Mouse (Mus musculus): Measurements from ENCODE around the gene Trmu. TPM values are rescaled to one million over a fixed set of nuclear protein-coding genes. Genes with fewer than 3 reads are reported as not detected.

Gene Trmu
- total RNA-seq, 2 experiments from 2014 or later, result 25.0 to 37.2 TPM

- DNase-seq (ENCODE audit: extremely low spot score in 1 of 2, low spot score in 1 of 2), result no peak
Measured at GRCm38 (mm10) chr15:85893871-85894270, 14.8 kb downstream of the Trmu start.

- DNase-seq (ENCODE audit: extremely low spot score in 1 of 2, low spot score in 1 of 2), result peak; percentile 77 to 98
Measured at GRCm38 (mm10) chr15:85896284-85896683, 17.2 kb downstream of the Trmu start.

DNA sequence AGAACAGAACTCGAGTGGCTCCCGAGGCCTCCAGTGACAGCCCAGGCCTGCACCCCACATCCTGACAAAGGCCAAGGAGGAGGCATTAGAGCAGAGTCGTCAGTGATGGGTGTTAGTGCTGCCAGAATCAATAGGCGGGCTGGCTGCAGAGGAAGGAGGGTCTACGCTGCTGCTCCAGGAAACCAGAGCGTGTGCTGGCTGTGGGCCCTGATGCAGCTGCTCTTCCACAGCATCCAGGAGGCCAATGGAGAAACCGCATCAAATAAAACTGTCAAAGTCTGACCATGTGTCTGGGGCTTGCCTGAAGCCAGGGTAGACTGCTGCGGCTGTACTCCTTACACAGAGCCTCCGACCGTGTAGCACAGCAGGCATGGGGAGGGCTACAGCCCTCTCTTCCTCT, 18.0 kb downstream of the Trmu start:
- no peak for DNase-seq (ENCODE audit: extremely low spot score in 1 of 2, low spot score in 1 of 2)

- no peak for DNase-seq (ENCODE audit: extremely low spot score in 1 of 2, low spot score in 1 of 2)
Measured at GRCm38 (mm10) chr15:85899396-85899795, 20.3 kb downstream of the Trmu start.

DNA sequence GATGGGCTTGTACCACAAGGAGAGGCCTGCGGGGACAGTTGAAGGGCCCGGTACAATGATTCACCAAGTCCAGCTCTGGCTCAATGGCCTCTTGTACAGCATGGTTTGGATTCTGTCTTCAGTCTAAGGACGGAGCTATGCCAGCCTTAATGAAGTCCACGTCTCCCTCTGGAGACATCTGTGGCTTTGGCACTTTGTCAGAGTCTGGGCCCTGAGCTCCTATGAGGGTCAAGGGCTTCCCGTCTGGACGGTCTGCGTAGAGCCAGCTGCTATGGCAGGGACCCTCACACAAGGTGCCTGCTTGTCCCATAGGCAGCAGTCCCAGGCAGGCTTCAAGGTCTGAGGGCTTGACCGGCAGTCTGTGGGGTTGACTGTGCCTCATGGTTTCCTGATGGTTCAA, 21.2 kb downstream of the Trmu start:
- no peak for DNase-seq (ENCODE audit: extremely low spot score in 1 of 2, low spot score in 1 of 2)

GRCm38 (mm10) chr15:85900801-85901200, 21.7 kb downstream of the Trmu start:
- no peak for DNase-seq (ENCODE audit: extremely low spot score in 1 of 2, low spot score in 1 of 2)

DNA sequence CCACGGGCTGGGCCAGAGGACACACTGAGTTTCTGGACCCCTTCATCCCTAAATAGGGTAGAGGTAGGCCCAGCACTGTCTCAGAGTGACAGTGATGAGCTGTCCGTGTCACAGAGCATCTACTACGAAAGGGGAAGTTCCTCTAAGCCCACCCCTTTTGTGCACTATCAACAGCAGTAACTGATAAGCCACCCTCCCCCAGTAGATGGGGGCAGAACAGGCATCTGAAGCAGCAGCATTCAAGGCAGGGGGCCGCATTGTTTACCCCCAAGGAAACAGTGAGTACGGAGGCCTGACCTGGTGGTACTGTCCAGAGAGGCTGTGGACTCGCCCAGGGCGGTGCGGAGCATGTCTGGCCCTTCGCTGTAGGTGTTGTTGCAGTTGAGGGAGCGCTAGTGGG, 23.4 kb downstream of the Trmu start:
- no peak for DNase-seq (ENCODE audit: extremely low spot score in 1 of 2, low spot score in 1 of 2)

DNA sequence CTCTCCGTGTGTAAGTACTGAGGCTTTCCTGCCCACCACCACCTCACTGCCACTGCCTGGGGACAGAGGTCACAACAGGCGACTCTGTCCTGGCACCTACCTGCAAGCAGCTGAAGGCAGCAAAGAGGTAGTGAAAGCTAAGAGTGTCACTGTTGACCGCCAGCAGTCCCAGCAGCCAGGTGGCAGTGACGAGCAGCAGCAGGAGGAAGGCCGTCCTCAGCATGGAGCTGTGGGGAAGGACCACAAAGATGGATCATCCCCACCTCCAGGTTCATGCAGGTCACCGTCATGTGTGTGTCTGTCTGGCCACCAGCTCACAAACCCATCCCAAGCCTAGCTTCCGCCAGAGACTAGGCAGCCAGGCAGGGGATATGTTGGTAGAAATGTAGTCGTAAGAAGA, 24.7 kb downstream of the Trmu start:
- DNase-seq (ENCODE audit: extremely low spot score in 1 of 2, low spot score in 1 of 2), result no peak

DNA sequence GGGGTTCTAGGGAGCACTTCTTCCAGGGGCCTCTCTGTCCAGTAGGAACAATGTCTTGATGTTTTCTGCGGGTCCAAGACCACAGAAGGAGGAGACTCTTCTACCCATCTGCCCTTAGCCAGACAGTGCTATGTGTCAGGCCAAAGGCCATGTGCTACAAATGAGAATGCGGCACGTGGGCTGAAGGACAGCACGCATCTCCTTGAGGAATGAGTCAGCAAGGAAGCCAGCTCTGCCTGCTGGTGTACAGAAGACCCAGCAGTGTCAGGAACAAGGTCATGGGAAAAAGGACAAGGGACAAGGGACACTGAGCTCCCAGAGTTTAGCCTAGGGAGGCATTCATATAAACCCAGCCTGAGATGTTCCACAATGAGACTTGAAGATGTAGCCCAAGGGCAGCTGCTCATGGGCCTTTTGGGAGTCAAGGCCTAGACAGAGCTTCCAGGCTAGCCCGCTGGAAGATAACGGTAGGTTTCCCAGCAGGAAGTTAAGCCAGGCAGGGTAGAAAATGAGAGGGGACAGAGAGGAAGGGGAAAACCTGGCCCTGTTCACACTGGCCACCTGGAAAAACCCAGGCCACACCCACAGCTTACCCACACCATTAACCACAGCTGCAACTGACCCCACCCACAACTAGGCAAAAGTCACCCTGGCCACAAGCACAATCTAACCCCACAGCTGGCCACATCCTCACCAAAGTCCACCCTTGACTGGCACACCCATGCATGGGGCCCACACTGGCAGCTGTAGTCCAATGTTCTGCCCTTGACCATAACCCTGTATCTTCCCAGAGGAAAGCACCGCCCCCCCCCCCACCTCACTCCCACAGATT, 29.8 kb downstream of the Trmu start:
- no peak for DNase-seq (ENCODE audit: extremely low spot score in 1 of 2, low spot score in 1 of 2)

DNA sequence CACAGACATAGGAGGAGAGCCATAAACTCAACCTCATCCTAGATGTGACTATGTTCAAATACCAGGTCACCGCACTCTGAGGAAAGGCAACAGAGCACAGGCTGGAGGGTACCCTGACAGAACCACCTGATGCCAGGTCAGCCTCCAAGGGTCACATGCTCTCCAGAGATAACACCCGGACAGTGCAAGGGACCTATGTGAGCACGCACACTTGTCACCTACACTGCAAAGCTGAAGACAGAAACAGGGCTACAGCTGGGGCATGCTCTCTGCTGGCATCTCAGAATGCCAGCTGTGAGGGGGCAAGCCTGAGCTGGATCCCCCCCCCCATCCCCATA, 30.3 kb downstream of the Trmu start:
- DNase-seq (ENCODE audit: extremely low spot score in 1 of 2, low spot score in 1 of 2), result no peak

DNA sequence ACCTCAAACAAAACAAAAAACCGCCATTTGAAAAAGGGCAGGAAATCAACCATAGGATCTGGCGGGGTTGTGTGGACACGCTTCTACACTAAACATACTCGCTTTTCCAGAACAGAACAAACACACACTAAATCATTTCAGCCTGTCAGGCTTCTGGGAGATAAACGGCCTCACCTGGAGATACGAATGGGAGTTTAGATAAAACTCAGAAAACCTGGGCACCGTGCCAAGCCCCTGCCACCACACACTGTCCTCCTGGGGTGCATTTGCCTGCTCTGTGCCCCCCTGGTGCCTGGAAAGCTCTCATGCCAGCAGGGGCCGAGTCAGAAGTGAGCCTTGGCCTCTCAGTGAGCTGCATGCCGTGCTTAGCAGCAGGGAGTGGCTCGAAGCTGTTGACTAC, 30.8 kb downstream of the Trmu start:
- DNase-seq (ENCODE audit: extremely low spot score in 1 of 2, low spot score in 1 of 2), result no peak

DNA sequence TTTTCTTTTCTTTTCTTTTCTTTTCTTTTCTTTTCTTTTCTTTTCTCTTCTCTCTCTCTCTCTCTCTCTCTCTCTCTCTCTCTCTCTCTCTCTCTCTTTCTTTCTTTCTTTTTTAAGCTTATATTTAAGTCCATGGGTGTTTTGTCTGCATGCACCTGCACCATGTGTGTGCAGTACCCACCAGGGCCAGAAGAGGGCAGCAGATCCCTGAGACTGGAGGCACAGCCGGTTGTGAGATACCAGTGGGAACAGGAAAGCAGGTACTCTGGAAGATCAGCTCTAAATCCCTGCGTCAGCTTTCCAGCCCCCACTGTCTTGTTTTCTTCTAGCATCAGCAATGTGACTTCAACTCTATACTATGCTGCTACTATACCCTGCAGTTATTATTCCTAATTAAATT, 34.5 kb downstream of the Trmu start:
- DNase-seq (ENCODE audit: extremely low spot score in 1 of 2, low spot score in 1 of 2), result peak in 1 of 2 experiments; percentile 75

DNA sequence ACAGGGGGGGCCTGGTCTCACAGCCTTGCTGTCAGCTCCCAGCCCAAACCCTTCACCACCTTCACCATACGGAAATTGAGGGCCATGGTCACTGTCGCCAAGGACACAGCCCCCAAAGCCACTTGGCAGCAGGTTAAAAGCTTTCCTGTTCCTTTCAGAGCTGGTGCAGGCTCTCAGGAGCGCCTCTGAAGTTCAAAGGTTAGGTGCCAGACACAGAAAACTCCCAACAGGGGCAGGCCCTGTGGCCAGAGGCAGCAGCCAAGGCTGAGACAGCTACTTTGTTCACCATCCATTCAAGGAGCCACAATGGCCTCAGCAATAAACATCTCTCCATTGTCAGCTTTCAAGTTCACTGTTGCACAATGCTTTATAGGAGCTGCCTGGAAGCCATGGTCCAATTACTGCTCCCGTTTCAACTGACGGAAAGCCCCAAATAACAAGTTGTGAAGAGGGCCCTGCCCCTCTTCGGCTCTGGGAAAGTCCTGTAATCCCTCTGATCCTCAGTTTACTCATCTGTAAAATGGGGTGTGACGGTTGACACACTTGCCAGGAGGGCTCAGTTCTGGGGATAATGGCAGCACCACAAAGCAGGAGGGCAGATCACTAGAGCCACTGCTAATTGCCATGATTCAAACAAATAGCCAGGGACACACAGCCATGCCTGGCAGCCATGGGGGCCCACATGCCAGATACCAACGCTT, 40.2 kb downstream of the Trmu start:
- DNase-seq (ENCODE audit: extremely low spot score in 1 of 2, low spot score in 1 of 2), result no peak

GRCm38 (mm10) chr15:85919892-85920248, 40.8 kb downstream of the Trmu start:
- DNase-seq (ENCODE audit: extremely low spot score in 1 of 2, low spot score in 1 of 2), result no peak

DNA sequence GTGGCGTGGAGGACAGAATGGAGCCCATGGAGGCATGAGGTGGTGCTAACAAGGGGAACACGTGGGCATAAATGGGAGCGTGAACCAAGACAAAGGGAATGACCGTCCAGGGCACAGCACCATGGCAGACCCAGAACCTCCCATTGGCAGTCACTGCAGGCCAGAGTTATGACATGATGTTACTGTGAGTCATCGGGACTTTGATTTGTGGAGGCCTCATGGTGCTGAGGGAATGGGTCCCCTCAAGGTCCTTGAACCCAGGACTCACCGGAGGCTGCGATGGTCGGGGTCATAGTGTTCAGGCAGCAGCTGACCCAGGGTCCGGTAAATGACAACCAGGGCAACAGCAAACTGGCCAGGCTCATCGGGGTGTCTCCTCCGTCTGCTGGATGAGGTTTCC, 42.7 kb downstream of the Trmu start:
- no peak for DNase-seq (ENCODE audit: extremely low spot score in 1 of 2, low spot score in 1 of 2)

GRCm38 (mm10) chr15:85928161-85928560, 49.0 kb downstream of the Trmu start:
- no peak for DNase-seq (ENCODE audit: extremely low spot score in 1 of 2, low spot score in 1 of 2)

DNA sequence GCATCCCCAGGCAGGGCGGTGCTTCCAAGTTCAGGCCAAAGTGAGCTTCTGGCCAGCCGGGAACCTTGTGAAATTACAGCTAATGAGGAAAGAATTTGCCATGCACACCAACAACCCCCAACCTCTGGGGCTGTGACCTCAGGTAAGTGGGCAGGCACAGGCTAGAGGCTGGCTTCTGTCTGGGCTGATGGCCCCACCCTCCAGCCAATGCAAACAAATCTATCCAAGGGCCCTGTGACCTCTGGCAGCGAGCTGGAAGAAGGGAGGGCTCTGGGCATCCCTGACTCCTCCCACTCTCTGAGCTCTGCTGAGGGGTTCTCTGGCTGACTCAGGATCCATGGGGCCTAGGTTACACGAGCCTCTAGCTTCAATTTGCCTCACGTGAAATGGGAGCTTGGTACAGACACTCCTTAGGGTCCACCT, 56.5 kb downstream of the Trmu start:
- no peak for DNase-seq (ENCODE audit: extremely low spot score in 1 of 2, low spot score in 1 of 2)

Other genes starting within 250 kb of the Trmu start
- gene Ppara, start 144.3 kb upstream of the Trmu start, total RNA-seq (2021), result 1 to 10 TPM; 3.1 to 3.3 TPM
- 10 to 100 TPM; 22.6 to 23.7 TPM for gene Cdpf1, start 67.6 kb upstream of the Trmu start, total RNA-seq (2021)
- gene Pkdrej, start 57.6 kb upstream of the Trmu start, total RNA-seq (2021), result under 1 TPM; 0.52 to 0.54 TPM
- 1 to 10 TPM; 4.4 to 7.3 TPM for gene Ttc38, start 47.0 kb upstream of the Trmu start, total RNA-seq (2021)
- gene Gtse1, start 19.6 kb upstream of the Trmu start, total RNA-seq (2021), result under 1 TPM; 0.64 to 0.92 TPM
- 1 to 10 TPM; 4.5 to 6.1 TPM for gene Celsr1, start 154.5 kb downstream of the Trmu start, total RNA-seq (2021)
- gene Gramd4, start 178.4 kb downstream of the Trmu start, total RNA-seq (2021), result 10 to 100 TPM; 25.9 to 27.7 TPM

Measured in layer of hippocampus, postnatal 25 days (tissue).